Mouse (Mus musculus) MEL (cell line): ENCODE measurements around the gene Itga11. TPM values are rescaled to one million over a fixed set of nuclear protein-coding genes. Genes with fewer than 3 reads are reported as not detected.
"Not testable (repeated sequence)": the region's sequence is repeated elsewhere in the genome, so short reads cannot be mapped to it uniquely, and the experiment has no call there.

Experiments used
- DNase-seq: peaks from one replicate; pipeline ENCODE4 v3.0.0; 2011; ENCODE audit warnings: low read depth, low spot score
- H3K27ac ChIP-seq: 2 replicates; pipeline ENCODE4 v1.5.1; 2012; ENCODE audit warnings: low read depth, mild to moderate bottlenecking, control low read depth, low read length, moderate library complexity; ENCODE audit not compliant: control insufficient read depth
- H3K27me3 ChIP-seq, 2 experiments: fragments of 150-350 bp in 1 of 2; sonication (generic) in 1 of 2; 2 replicates each; pipeline ENCODE4 v1.6.1; 2012; ENCODE audit warnings: low read length in 2 of 2, mild to moderate bottlenecking in 2 of 2, improper control_type of control experiment in 1 of 2, moderate library complexity in 1 of 2; ENCODE audit not compliant: insufficient read depth in 2 of 2, control insufficient read depth in 1 of 2
- H3K36me3 ChIP-seq, 2 experiments: 2 replicates each; pipeline ENCODE4 v1.6.1; 2012 to 2014; ENCODE audit warnings: low read length in 2 of 2, improper control_type of control experiment in 1 of 2, inconsistent platforms in 1 of 2, mild to moderate bottlenecking in 1 of 2; ENCODE audit not compliant: insufficient read depth in 2 of 2, control insufficient read depth in 1 of 2
- H3K4me1 ChIP-seq, 2 experiments: fragments of 150-350 bp in 1 of 2; sonication (generic) in 1 of 2; 2 replicates each; pipeline ENCODE4 v1.6.1; 2012; ENCODE audit warnings: low read length in 2 of 2, improper control_type of control experiment in 1 of 2, mild to moderate bottlenecking in 1 of 2; ENCODE audit not compliant: insufficient read depth in 2 of 2, control insufficient read depth in 1 of 2
- H3K4me3 ChIP-seq, 2 experiments: fragments of 150-350 bp in 1 of 2; sonication (generic) in 1 of 2; 2 replicates each; pipeline ENCODE4 v1.5.1; 2012; ENCODE audit warnings: low read depth in 2 of 2, low read length in 2 of 2, mild to moderate bottlenecking in 2 of 2, moderate library complexity in 2 of 2, control low read depth in 1 of 2, improper control_type of control experiment in 1 of 2; ENCODE audit not compliant: control insufficient read depth in 1 of 2, insufficient read depth in 1 of 2
- H3K79me2 ChIP-seq: 2 replicates; pipeline ENCODE4 v1.6.1; 2012; ENCODE audit warnings: mild to moderate bottlenecking, low read length, moderate library complexity; ENCODE audit not compliant: control insufficient read depth, poor library complexity, insufficient read depth
- H3K9ac ChIP-seq: 2 replicates; pipeline ENCODE4 v1.6.1; 2012; ENCODE audit warnings: low read depth, mild to moderate bottlenecking, control low read depth, low read length, moderate library complexity; ENCODE audit not compliant: control insufficient read depth, poor library complexity, severe bottlenecking
- H3K9me3 ChIP-seq: fragments of 150-350 bp; sonication (generic); replicated peaks from 2 replicates; pipeline ENCODE4 v1.6.1; 2012; ENCODE audit warnings: mild to moderate bottlenecking, low read length, improper control_type of control experiment, moderate library complexity; ENCODE audit not compliant: insufficient read depth
- CHD2 ChIP-seq: IDR thresholded peaks from 2 replicates; pipeline ENCODE4 v1.6.1; 2011; ENCODE audit warnings: low read length, improper control_type of control experiment
- CTCF ChIP-seq, 3 experiments: IDR thresholded peaks in 2 of 3; conservative IDR thresholded peaks in 1 of 3; 2 replicates each; pipeline ENCODE4 v1.5.1; 2011 to 2012; ENCODE audit warnings: low read length in 3 of 3, low read depth in 2 of 3, mild to moderate bottlenecking in 2 of 3, improper control_type of control experiment in 1 of 3, inconsistent platforms in 1 of 3, mixed read lengths in 1 of 3, moderate library complexity in 1 of 3; ENCODE audit not compliant: control insufficient read depth in 1 of 3, insufficient read depth in 1 of 3, poor library complexity in 1 of 3, severe bottlenecking in 1 of 3
- E2F4 ChIP-seq: IDR thresholded peaks from 2 replicates; pipeline ENCODE4 v1.6.1; 2011; ENCODE audit warnings: low read depth, low read length, improper control_type of control experiment, borderline replicate concordance
- ELF1 ChIP-seq: IDR thresholded peaks from 2 replicates; pipeline ENCODE4 v1.6.1; 2014; ENCODE audit warnings: low read depth, mild to moderate bottlenecking, inconsistent platforms, low read length, improper control_type of control experiment, moderate library complexity
- EP300 ChIP-seq, 2 experiments: IDR thresholded peaks; 2 replicates each; pipeline ENCODE4 v1.6.1; 2011; ENCODE audit warnings: improper control_type of control experiment in 2 of 2, low read length in 2 of 2, low read depth in 1 of 2, mild to moderate bottlenecking in 1 of 2
- HCFC1 ChIP-seq: IDR thresholded peaks from 2 replicates; pipeline ENCODE4 v1.6.1; 2012; ENCODE audit warnings: low read depth, mild to moderate bottlenecking, inconsistent platforms, low read length, improper control_type of control experiment, moderate library complexity
- JUND ChIP-seq: IDR thresholded peaks from 2 replicates; pipeline ENCODE4 v1.6.1; 2011; ENCODE audit warnings: low read depth, mild to moderate bottlenecking, improper control_type of control experiment, low read length
- MAFK ChIP-seq: IDR thresholded peaks from 2 replicates; pipeline ENCODE4 v1.6.1; 2011; ENCODE audit warnings: low read depth, mild to moderate bottlenecking, low read length, improper control_type of control experiment, borderline replicate concordance
- MYB ChIP-seq: IDR thresholded peaks from 2 replicates; pipeline ENCODE4 v1.6.1; 2011; ENCODE audit warnings: mild to moderate bottlenecking, low read depth, low read length, improper control_type of control experiment
- SIN3A ChIP-seq: IDR thresholded peaks from 2 replicates; pipeline ENCODE4 v1.6.1; 2012; ENCODE audit warnings: low read length, improper control_type of control experiment, inconsistent platforms
- SMC3 ChIP-seq: IDR thresholded peaks from 2 replicates; pipeline ENCODE4 v1.6.1; 2011; ENCODE audit warnings: low read depth, low read length, improper control_type of control experiment
- TCF12 ChIP-seq: IDR thresholded peaks from 2 replicates; pipeline ENCODE4 v1.6.1; 2014; ENCODE audit warnings: low read depth, mild to moderate bottlenecking, inconsistent platforms, low read length, improper control_type of control experiment, moderate library complexity
- USF1 ChIP-seq: IDR thresholded peaks from 2 replicates; pipeline ENCODE4 v1.6.1; 2014; ENCODE audit warnings: low read depth, mild to moderate bottlenecking, inconsistent platforms, low read length, improper control_type of control experiment, moderate library complexity
- USF2 ChIP-seq, 2 experiments: IDR thresholded peaks; 2 replicates each; pipeline ENCODE4 v1.6.1; 2011 to 2012; ENCODE audit warnings: improper control_type of control experiment in 2 of 2, low read length in 2 of 2, borderline replicate concordance in 1 of 2, inconsistent platforms in 1 of 2, low read depth in 1 of 2, mild to moderate bottlenecking in 1 of 2; ENCODE audit not compliant: insufficient read depth in 1 of 2
- ZNF384 ChIP-seq: IDR thresholded peaks from 2 replicates; pipeline ENCODE4 v1.6.1; 2012; ENCODE audit warnings: low read depth, mild to moderate bottlenecking, inconsistent platforms, low read length, improper control_type of control experiment
- polyA plus RNA-seq, 2 experiments: library from polyadenylated mRNA; stranded (reverse) in 1 of 2; unstranded in 1 of 2; fragments of >175 nt in 1 of 2; fragments of >200 nt in 1 of 2; gene quantifications; 2 replicates each; pipeline versions ENCODE4 v1.2.1 to v1.2.4; 2012; ENCODE audit warnings: low replicate concordance in 2 of 2, low read depth in 1 of 2; ENCODE audit not compliant: insufficient read length in 2 of 2, insufficient read depth in 1 of 2, missing spikeins in 1 of 2
- total RNA-seq: library from RNA; depleted of rRNA; stranded (reverse); fragments of 300-350 nt; gene quantifications from 2 replicates; pipeline ENCODE4 v1.2.3, GENCODE M21; 2012

Itga11 gene
- total and polyA plus RNA-seq, 3 experiments, result not detected

- 0 out of 2 replicates have a peak, but pooled peaks have one; percentile 25 for TF ChIP-seq HCFC1
- peak; percentile 20 to 30; a peak in 1 of 4 replicates for TF ChIP-seq EP300 (IDR thresholded peaks at IDR 0.05; ENCODE audit: low read depth in 1 of 2, low read length in 2 of 2)
- no peak for TF ChIP-seq E2F4
- TF ChIP-seq CHD2, result no peak
- no peak for TF ChIP-seq ZNF384
- no peak for TF ChIP-seq ELF1
- TF ChIP-seq USF2 (IDR thresholded peaks at IDR 0.05; ENCODE audit: borderline replicate concordance in 1 of 2, insufficient read depth in 1 of 2, low read depth in 1 of 2, low read length in 2 of 2), result no peak
- no peak for TF ChIP-seq MYB
- TF ChIP-seq SMC3, result no peak
- no peak for TF ChIP-seq USF1
- no peak for TF ChIP-seq JUND
- no peak for TF ChIP-seq MAFK
- no peak for TF ChIP-seq TCF12
Measured at GRCm38 (mm10) chr9:62817828-62818614, 140.4 kb downstream of the Itga11 start (continued).

GRCm38 (mm10) chr9:62819494-62819893, 141.9 kb downstream of the Itga11 start:
- Histone ChIP-seq H3K9ac (no peak overlapping the region), H3K4me3 (no peak overlapping the region), H3K27me3 (no peaks in the 10 kb centered on the region), H3K27ac (no peak overlapping the region), H3K36me3 (peaks cover 0 to 16% of the 10 kb centered on the region in 2 experiments; a peak in 2 of 4 replicates), H3K79me2 (no peaks in the 10 kb centered on the region), H3K9me3 (no peaks in the 10 kb centered on the region), H3K4me1 (peaks cover 12 to 22% of the 10 kb centered on the region in 2 experiments)
- TF ChIP-seq E2F4, result no peak
- TF ChIP-seq SIN3A, result no peak
- no peak for TF ChIP-seq CTCF (IDR thresholded peaks at IDR 0.05 in 2 of 3, conservative IDR thresholded peaks at IDR 0.05 in 1 of 3; ENCODE audit: control insufficient read depth in 1 of 3, insufficient read depth in 1 of 3, low read depth in 2 of 3, low read length in 3 of 3, poor library complexity in 1 of 3, severe bottlenecking in 1 of 3)
- no peak for TF ChIP-seq ZNF384
- DNase-seq, result no peak

GRCm38 (mm10) chr9:62819910-62820309, 142.3 kb downstream of the Itga11 start:
- not testable (repeated sequence) for H3K9me3 ChIP-seq, H3K4me3 ChIP-seq, H3K27ac ChIP-seq, DNase-seq, H3K79me2 ChIP-seq, H3K27me3 ChIP-seq, H3K9ac ChIP-seq
- H3K4me1 ChIP-seq, result peaks cover 12 to 23% of the 10 kb centered on the region in 2 experiments
- H3K36me3 ChIP-seq, result peaks cover 0 to 17% of the 10 kb centered on the region in 2 experiments; a peak in 2 of 4 replicates
